Mouse (Mus musculus) stomach, embryonic 16.5 days (tissue): ENCODE data around the gene Ccl6. TPM values are rescaled to one million over a fixed set of nuclear protein-coding genes. Genes with fewer than 3 reads are reported as not detected.

ENCODE experiments used
- ATAC-seq: fragments of 200-750 bp; cut with Nextera tagmentation; 2 replicates; pipeline ENCODE4 v1.8.0; 2017; ENCODE audit warnings: moderate number of reproducible peaks, moderate TSS enrichment; ENCODE audit not compliant: insufficient read depth, low FRiP score
- H3K27ac ChIP-seq: fragments of 300-500 bp; sonication (generic); 2 replicates; pipeline ENCODE4 v1.5.1; 2014; ENCODE audit warnings: low read length
- H3K27me3 ChIP-seq: fragments of 300-500 bp; sonication (generic); 2 replicates; pipeline ENCODE4 v1.6.1; 2014; ENCODE audit warnings: low read length, control low read depth, mixed read lengths; ENCODE audit not compliant: control insufficient read depth, insufficient read depth
- H3K36me3 ChIP-seq: fragments of 300-500 bp; sonication (generic); 2 replicates; pipeline ENCODE4 v1.6.1; 2014; ENCODE audit warnings: low read length; ENCODE audit not compliant: control insufficient read depth, insufficient read depth
- H3K4me1 ChIP-seq: fragments of 300-500 bp; sonication (generic); 2 replicates; pipeline ENCODE4 v1.6.1; 2014; ENCODE audit warnings: low read length, control low read depth, mixed read lengths; ENCODE audit not compliant: control insufficient read depth, insufficient read depth
- H3K4me2 ChIP-seq: fragments of 300-500 bp; sonication (generic); 2 replicates; pipeline ENCODE4 v1.6.1; 2014; ENCODE audit warnings: low read depth, low read length, mixed read lengths
- H3K4me3 ChIP-seq: fragments of 300-500 bp; sonication (generic); replicated peaks from 2 replicates; pipeline ENCODE4 v1.5.1; 2014; ENCODE audit warnings: mild to moderate bottlenecking, low read length
- H3K9ac ChIP-seq: fragments of 300-500 bp; sonication (generic); 2 replicates; pipeline ENCODE4 v1.6.1; 2014; ENCODE audit warnings: low read length
- H3K9me3 ChIP-seq: fragments of 300-500 bp; sonication (generic); replicated peaks from 2 replicates; pipeline ENCODE4 v1.6.1; 2016; ENCODE audit warnings: low read length, control low read depth; ENCODE audit not compliant: control insufficient read depth
- WGBS: fragments of 180-500 bp; shearing (Covaris S2); extraction: QIAGEN DNeasy Blood & Tissue Kit; methylation state at CpG from one replicate; pipeline ENCODE4 v1.1.7; 2014; 5-methylcytosine and 5-hydroxymethylcytosine counted together
- polyA plus RNA-seq: library from polyadenylated mRNA; unstranded; fragments of >200 nt; fragmentation: Nextera tagmentation; extraction: Ambion mirVana; gene quantifications from 2 replicates; pipeline ENCODE4 v1.2.1, GENCODE M21; 2015

Gene Ccl6
- polyA plus RNA-seq, 1 experiment from 2014 or later: 15.6 TPM

DNA sequence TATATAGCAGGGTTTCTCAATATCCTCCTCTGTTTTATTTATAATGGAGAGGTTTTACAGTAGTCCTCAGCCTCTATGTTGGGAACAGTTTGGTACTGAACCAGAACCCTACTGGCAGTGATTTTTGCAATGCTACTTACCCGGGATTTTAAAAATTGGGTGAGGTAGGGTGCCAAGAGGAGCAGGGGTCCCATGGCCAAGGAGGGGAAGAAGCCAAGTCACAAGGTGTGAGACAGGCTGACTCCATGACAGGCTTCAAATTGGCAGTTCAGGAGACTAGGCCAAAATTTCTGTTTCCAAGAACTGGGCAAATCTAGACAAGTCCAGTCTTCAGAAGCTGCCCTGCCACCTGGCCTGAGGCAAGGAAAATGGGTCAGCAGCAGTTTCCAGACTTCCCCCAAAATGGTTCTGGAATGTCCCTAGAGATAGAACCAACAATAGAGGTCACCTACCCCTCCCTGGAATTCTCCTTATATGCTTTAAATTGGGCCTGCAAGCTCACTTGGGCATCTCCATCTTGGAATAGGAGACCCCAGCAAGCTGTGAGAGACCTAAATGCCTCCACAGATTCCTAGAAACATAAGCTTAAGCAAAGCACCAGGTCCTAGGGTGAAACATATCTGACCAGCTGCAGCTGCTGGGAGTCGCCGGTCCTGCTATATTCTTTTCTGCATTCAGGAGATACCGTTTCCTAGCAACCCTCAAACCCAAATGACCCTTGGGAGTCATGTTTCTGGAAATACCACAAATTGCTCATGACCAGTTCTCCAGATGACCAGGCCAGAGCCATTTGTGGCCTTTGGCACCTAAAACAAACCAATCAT, 10.0 kb downstream of the Ccl6 start:
- Histone ChIP-seq H3K4me3 (no peak overlapping the region), H3K9me3 (no peaks in the 10 kb centered on the region), H3K36me3 (no peaks in the 10 kb centered on the region), H3K27me3 (no peaks in the 10 kb centered on the region), H3K27ac (no peak overlapping the region), H3K4me2 (no peak overlapping the region), H3K9ac (no peak overlapping the region), H3K4me1 (no peaks in the 10 kb centered on the region)
- WGBS: 33% methylated on average over 4 of the region's 4 CpGs
- ATAC-seq: no peak

DNA sequence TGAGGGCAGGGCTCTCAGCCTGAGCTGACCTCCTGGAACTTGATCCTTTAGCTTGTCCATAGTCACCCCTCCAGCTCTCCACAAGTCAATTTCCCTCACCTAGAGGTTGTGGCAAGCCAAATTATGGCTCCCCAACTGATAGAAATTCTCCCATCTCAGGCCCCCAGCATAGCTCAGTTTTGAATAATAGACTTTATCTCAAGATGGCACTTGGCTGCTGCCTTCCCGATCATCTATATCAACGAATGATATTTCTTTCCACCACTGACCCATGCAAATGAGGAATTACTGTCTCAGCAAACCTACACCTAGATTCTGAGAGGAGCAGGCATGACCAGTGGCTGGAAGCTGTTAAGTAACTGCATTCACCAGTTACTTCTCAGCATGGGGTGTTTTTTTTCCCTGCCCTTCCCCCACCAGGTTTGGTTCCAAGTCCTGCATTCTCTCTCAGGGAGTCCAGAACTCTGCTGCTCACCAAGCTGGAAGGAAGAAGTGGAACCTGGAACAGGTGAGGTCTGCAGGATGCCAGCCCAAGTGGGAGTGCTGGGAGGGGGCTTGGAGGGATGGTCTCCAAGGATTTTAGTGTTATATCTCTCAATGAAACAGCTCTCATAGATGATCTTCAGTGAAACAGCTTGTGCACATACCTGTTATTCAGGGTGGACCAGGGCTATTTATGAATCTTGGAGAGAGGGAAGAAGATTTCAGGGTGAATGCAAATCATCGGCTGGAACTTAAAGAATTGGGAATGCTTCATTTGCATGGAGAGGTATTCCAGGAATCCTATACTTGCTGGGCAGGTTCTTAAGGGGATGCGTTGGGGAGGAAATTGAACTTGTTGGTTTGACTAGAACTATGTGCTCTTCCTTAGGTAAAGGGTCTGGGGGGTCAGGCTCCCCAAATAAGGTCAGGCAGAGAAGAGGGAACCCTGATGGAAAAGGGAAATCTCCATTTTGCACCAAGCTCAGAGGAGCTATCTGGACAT, 11.0 kb downstream of the Ccl6 start:
- no peak overlapping the region for H3K9ac ChIP-seq
- H3K4me1 ChIP-seq: no peaks in the 10 kb centered on the region
- no peak overlapping the region for H3K27ac ChIP-seq
- H3K36me3 ChIP-seq: no peaks in the 10 kb centered on the region
- H3K27me3 ChIP-seq: no peaks in the 10 kb centered on the region
- no peak for ATAC-seq
- 68% methylated on average over 4 of the region's 4 CpGs for WGBS
- H3K4me3 ChIP-seq: no peak overlapping the region
- no peak overlapping the region for H3K4me2 ChIP-seq
- no peaks in the 10 kb centered on the region for H3K9me3 ChIP-seq

DNA sequence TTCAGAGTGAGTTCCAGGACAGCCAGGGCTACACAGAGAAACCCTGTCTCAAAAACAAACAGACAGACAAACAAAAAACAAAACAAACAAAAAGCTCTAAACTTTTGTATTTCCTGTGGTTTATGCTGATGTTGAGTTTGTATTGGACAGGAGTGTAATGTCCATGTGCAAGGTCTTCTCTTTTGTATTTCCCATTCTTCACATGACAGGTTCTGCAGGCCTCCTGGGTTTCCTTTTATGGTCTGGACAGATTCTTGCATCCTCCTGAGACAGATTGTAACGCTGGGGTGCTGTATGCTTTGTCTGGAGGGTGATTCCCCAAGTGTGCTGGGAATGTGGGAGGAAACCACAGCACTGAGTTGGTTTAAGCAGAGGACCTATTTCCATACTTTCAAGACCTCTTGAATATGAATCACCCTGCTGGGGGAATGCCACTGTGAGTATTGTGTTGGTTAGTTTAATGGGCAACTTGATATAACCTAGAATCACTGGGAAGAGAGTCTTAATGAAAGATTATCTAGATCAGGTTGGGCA, 12.1 kb downstream of the Ccl6 start:
- Histone ChIP-seq H3K27me3 (no peaks in the 10 kb centered on the region), H3K27ac (no peak overlapping the region), H3K4me3 (no peak overlapping the region), H3K9me3 (no peaks in the 10 kb centered on the region), H3K9ac (no peak overlapping the region), H3K4me2 (no peak overlapping the region), H3K4me1 (no peaks in the 10 kb centered on the region), H3K36me3 (no peaks in the 10 kb centered on the region)
- 46% methylated on average over 1 of the region's 1 CpGs for WGBS
- ATAC-seq: no peak

DNA sequence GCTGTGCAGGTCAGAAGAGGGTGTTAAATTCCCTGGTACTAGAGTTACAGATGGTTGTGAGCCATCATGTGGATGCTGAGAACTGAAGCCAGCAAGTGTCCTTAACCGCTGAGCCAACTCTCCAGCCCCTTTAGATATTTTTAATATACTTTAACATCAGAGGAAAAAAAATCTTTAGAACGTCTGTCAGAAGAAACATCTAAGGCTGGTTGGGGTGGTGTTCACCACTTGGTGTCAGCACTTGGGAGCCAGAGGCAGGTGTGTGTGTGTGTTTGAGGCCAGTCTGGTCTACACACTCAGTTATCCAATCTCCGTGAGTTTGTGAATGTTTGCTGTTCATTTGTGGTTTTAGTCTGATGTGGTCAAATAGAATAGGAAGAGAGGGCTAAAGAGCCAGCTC, 13.9 kb downstream of the Ccl6 start:
- Histone ChIP-seq H3K4me2 (no peak overlapping the region), H3K36me3 (no peaks in the 10 kb centered on the region), H3K27ac (no peak overlapping the region), H3K9me3 (no peaks in the 10 kb centered on the region), H3K27me3 (no peaks in the 10 kb centered on the region), H3K9ac (no peak overlapping the region), H3K4me3 (no peak overlapping the region), H3K4me1 (no peaks in the 10 kb centered on the region)
- 60% methylated on average over 3 of the region's 3 CpGs for WGBS
- ATAC-seq: no peak

DNA sequence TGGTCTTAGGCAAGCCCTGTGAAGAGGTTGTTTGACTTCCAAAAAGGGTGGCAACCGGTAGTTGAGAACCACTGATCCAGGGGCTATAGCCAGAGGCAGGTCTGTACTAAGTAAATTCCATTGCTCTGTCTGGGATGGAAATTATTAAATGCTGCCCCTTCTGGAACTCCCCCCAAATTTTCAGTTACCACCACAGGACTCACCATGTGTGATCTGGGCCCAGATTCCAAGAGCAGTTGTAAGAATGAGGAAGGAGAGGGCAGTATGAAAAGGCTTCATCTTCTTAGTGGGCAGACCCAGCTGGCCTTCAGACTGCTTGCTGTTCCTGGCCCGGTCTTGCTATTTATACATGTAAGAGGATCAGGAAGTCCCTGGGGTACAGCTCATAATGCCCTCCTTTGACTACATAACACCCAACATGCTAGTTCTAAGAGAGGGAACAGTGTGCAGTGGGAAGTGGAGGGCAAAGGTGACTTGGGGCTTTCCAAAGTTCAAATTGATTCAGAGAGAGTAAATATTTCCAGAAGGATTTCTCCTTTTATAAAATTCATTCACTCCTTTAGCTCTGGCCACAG, 14.6 kb downstream of the Ccl6 start, which contains the start of gene Ccl9:
Gene Ccl9, minus strand, starts transcription at position 451 of the 575 bp plus-strand sequence.
- WGBS: 51% methylated on average over 2 of the region's 2 CpGs
- Histone ChIP-seq H3K27ac (no peak within 1 kb of the TSS), H3K4me2 (no peak within 1 kb of the TSS; the same call in 1 of the 2 replicates), H3K36me3 (no peaks in the 10 kb centered on the region), H3K4me3 (no peak within 1 kb of the TSS), H3K9me3 (no peaks in the 10 kb centered on the region), H3K4me1 (no peaks in the 10 kb centered on the region), H3K9ac (no peak within 1 kb of the TSS), H3K27me3 (no peaks in the 10 kb centered on the region)
- ATAC-seq: no peak

DNA sequence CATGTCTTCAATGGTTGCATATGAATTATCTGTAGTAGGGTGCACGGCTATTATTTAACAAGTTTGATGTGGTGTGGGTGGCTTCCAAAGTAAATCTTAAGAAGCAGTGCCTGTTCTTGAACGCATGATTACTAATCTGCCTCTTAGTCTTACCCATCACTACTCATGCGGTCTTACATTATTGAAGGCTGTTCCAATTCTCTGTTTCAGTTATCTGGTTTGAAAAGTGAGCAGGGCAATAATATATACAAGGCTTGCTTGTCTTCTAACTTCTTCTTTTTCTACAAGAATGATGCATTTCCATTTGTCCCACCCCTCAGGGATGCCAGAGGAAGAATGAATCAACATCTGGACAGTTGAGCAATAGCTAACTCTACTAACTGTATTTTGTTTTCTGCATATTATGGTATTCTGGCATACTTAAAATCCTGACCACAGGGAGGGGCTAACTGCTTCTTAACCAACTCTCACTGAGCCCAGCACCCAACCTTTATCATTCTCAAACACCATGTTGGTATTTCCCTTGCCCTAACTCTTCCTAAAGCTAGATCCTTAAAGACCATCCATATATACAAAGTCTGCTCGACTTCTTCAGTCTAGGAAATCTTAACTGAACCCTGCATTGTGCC, 15.8 kb downstream of the Ccl6 start:
- Histone ChIP-seq H3K4me3 (no peak overlapping the region), H3K36me3 (no peaks in the 10 kb centered on the region), H3K27ac (no peak overlapping the region), H3K9ac (no peak overlapping the region), H3K27me3 (no peaks in the 10 kb centered on the region), H3K4me1 (no peaks in the 10 kb centered on the region), H3K4me2 (no peak overlapping the region), H3K9me3 (no peaks in the 10 kb centered on the region)
- no peak for ATAC-seq
- 77% methylated on average over 4 of the region's 4 CpGs for WGBS

DNA sequence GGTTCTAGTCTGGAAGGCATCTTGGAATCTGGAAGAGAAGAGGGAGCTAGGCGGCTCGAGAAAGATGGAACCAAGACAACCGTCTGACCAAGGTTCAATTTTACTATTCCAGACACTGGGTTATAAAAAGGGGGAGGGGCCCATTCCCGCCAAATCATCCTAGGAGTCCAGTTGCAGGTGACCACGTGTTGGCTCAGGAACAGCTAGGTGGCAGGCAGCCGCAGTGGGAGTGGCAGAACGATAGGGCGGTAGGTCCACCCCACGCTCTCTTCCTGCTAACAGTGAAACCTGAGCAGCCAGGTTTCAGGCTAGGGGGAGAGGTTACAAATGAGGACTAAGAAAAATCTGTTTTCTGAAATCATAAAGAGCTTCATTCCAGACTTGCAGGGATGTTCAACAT, 20.1 kb downstream of the Ccl6 start:
- H3K4me2 ChIP-seq: no peak overlapping the region
- no peak for ATAC-seq
- no peak overlapping the region for H3K4me3 ChIP-seq
- H3K4me1 ChIP-seq: no peaks in the 10 kb centered on the region
- H3K36me3 ChIP-seq: no peaks in the 10 kb centered on the region
- no peak overlapping the region for H3K27ac ChIP-seq
- H3K9me3 ChIP-seq: no peaks in the 10 kb centered on the region
- no peak overlapping the region for H3K9ac ChIP-seq
- no peaks in the 10 kb centered on the region for H3K27me3 ChIP-seq
- WGBS: 49% methylated on average over 9 of the region's 9 CpGs

DNA sequence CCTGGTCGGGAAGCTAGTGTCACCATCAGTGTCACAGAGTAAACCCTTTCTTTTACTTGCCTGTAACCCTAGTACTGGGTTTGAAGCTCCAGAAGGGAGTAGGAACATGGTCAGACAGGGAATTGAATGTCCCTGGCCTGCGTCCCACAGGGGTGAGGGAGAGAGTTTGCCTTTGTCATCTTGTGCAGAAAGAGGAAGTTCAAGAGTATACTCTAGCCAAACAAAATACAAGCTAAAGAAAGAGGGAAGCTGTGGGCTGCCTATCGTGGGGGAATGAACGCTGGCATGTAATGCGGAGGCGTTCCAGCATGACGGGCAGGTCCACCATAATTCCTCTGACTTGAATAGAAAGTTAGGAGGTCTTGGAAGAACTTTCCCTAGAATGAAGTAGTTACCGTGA, 20.7 kb downstream of the Ccl6 start:
- no peak overlapping the region for H3K4me3 ChIP-seq
- no peaks in the 10 kb centered on the region for H3K9me3 ChIP-seq
- H3K4me1 ChIP-seq: no peaks in the 10 kb centered on the region
- 87% methylated on average over 8 of the region's 8 CpGs for WGBS
- H3K4me2 ChIP-seq: no peak overlapping the region
- no peaks in the 10 kb centered on the region for H3K36me3 ChIP-seq
- H3K27me3 ChIP-seq: no peaks in the 10 kb centered on the region
- ATAC-seq: no peak
- H3K27ac ChIP-seq: no peak overlapping the region
- no peak overlapping the region for H3K9ac ChIP-seq
